Mouse (Mus musculus) liver, embryonic 14.5 days (tissue): ENCODE measurements around the gene Cdx2.

Source experiments
- CTCF ChIP-seq: IDR thresholded peaks from 2 replicates; pipeline ENCODE4 v1.5.1; 2016; ENCODE audit warnings: antibody characterized with exemption, low read depth, control low read depth
- EP300 ChIP-seq: IDR thresholded peaks from 2 replicates; pipeline ENCODE4 v1.6.1; 2016; ENCODE audit warnings: antibody characterized with exemption, low read depth

DNA sequence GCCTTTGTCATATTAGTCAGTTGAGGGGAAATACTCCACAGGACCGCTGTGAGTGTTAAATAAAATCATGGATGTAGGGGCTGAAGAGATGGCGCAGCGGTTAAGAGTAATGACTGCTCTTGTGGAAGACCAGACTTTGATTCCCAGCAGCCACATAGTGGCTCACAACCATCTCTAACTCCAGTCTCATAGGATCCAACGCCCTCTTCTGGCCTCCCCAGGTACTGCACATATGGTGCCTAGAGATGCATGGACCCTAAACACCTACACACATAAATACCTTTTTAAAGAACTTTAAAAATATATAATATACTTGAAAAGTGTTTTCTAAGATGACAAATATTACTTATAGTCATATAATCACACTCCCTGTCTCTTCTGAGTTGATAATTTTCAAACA is 22.7 kb downstream of the Cdx2 start:
- peak; percentile 42; the same call in 1 of the 2 replicates for TF ChIP-seq CTCF
- TF ChIP-seq EP300: no peak
